Mouse (Mus musculus) hindbrain, embryonic 14.5 days (tissue): ENCODE results near the gene Abhd15. TPM values are rescaled to one million over a fixed set of nuclear protein-coding genes. Genes with fewer than 3 reads are reported as not detected.

Experiments used
- ATAC-seq: fragments of 200-750 bp; cut with Nextera tagmentation; 2 replicates; pipeline ENCODE4 v1.8.0; 2017; ENCODE audit warnings: moderate number of reproducible peaks, mild to moderate bottlenecking, moderate TSS enrichment, moderate library complexity; ENCODE audit not compliant: low FRiP score
- DNase-seq: peaks from one replicate; pipeline ENCODE4 v3.0.0-alpha.2; 2015; ENCODE audit warnings: low spot score
- H3K27ac ChIP-seq: fragments of 300-500 bp; sonication (generic); 2 replicates; pipeline ENCODE4 v1.5.1; 2014; ENCODE audit warnings: mild to moderate bottlenecking, moderate library complexity
- H3K27me3 ChIP-seq: fragments of 300-500 bp; sonication (generic); 2 replicates; pipeline ENCODE4 v1.6.1; 2014; ENCODE audit warnings: mild to moderate bottlenecking, low read length, mixed read lengths; ENCODE audit not compliant: control insufficient read depth, insufficient read depth
- H3K36me3 ChIP-seq: fragments of 300-500 bp; sonication (generic); replicated peaks from 2 replicates; pipeline ENCODE4 v1.6.1; 2014; ENCODE audit not compliant: control insufficient read depth, insufficient read depth
- H3K4me1 ChIP-seq: fragments of 300-500 bp; sonication (generic); replicated peaks from 2 replicates; pipeline ENCODE4 v1.6.1; 2014; ENCODE audit warnings: antibody characterized with exemption, low read length, mixed read lengths; ENCODE audit not compliant: control insufficient read depth, insufficient read depth
- H3K4me2 ChIP-seq: fragments of 300-500 bp; sonication (generic); replicated peaks from 2 replicates; pipeline ENCODE4 v1.6.1; 2014; ENCODE audit warnings: mild to moderate bottlenecking, moderate library complexity
- H3K4me3 ChIP-seq: fragments of 300-500 bp; sonication (generic); replicated peaks from 2 replicates; pipeline ENCODE4 v1.5.1; 2014; ENCODE audit warnings: mild to moderate bottlenecking, low read length
- H3K9ac ChIP-seq: fragments of 300-500 bp; sonication (generic); 2 replicates; pipeline ENCODE4 v1.6.1; 2014
- H3K9me3 ChIP-seq: fragments of 300-500 bp; sonication (generic); 2 replicates; pipeline ENCODE4 v1.6.1; 2016; ENCODE audit warnings: low read length; ENCODE audit not compliant: control insufficient read depth
- WGBS: fragments of 180-500 bp; shearing (Covaris S2); extraction: QIAGEN DNeasy Blood & Tissue Kit; methylation state at CpG from one replicate; pipeline ENCODE4 v1.1.7; 2014; 5-methylcytosine and 5-hydroxymethylcytosine counted together
- polyA plus RNA-seq: library from polyadenylated mRNA; unstranded; fragments of >200 nt; fragmentation: Nextera tagmentation; extraction: Ambion mirVana; gene quantifications from 2 replicates; pipeline ENCODE4 v1.2.1, GENCODE M21; 2014

Abhd15 gene
- polyA plus RNA-seq, 1 experiment from 2014 or later, result 2.7 TPM

GRCm38 (mm10) chr11:77505291-77505980 lies 9.5 kb upstream of the Abhd15 start:
- no peak overlapping the region for H3K27ac ChIP-seq
- no peak for ATAC-seq
- H3K4me2 ChIP-seq, result no peak overlapping the region
- no peak overlapping the region for H3K4me3 ChIP-seq
- H3K27me3 ChIP-seq, result no peaks in the 10 kb centered on the region
- no peak for DNase-seq
- no peaks in the 10 kb centered on the region for H3K9me3 ChIP-seq
- H3K9ac ChIP-seq, result no peak overlapping the region
- peaks cover 12% of the 10 kb centered on the region; the same call in 1 of the 2 replicates for H3K4me1 ChIP-seq
- H3K36me3 ChIP-seq, result peaks cover 68% of the 10 kb centered on the region
- 91% methylated on average over 22 of the region's 22 CpGs for WGBS

GRCm38 (mm10) chr11:77506273-77506672 lies 8.6 kb upstream of the Abhd15 start:
- Histone ChIP-seq H3K36me3 (peaks cover 60% of the 10 kb centered on the region), H3K9ac (no peak overlapping the region), H3K4me1 (0 out of 2 replicates have a peak, but pooled peaks cover 4% of the 10 kb centered on the region), H3K9me3 (no peaks in the 10 kb centered on the region), H3K27ac (no peak overlapping the region), H3K4me3 (no peak overlapping the region), H3K4me2 (no peak overlapping the region), H3K27me3 (no peaks in the 10 kb centered on the region)
- 87% methylated on average over 14 of the region's 14 CpGs for WGBS
- DNase-seq (no peak), ATAC-seq (no peak)

GRCm38 (mm10) chr11:77506941-77507340 lies 8.0 kb upstream of the Abhd15 start:
- ATAC-seq (no peak), DNase-seq (no peak)
- Histone ChIP-seq H3K27ac (no peak overlapping the region), H3K4me2 (no peak overlapping the region), H3K9ac (no peak overlapping the region), H3K36me3 (peaks cover 53% of the 10 kb centered on the region), H3K27me3 (no peaks in the 10 kb centered on the region), H3K4me3 (no peak overlapping the region), H3K9me3 (no peaks in the 10 kb centered on the region), H3K4me1 (0 out of 2 replicates have a peak, but pooled peaks cover 4% of the 10 kb centered on the region)
- WGBS, result 88% methylated on average over 6 of the region's 6 CpGs

GRCm38 (mm10) chr11:77507426-77507825 lies 7.5 kb upstream of the Abhd15 start:
- no peak for ATAC-seq
- no peak overlapping the region for H3K9ac ChIP-seq
- peaks cover 52% of the 10 kb centered on the region for H3K36me3 ChIP-seq
- H3K4me1 ChIP-seq, result peaks cover 8% of the 10 kb centered on the region
- 66% methylated on average over 4 of the region's 4 CpGs for WGBS
- no peak overlapping the region for H3K4me3 ChIP-seq
- no peaks in the 10 kb centered on the region for H3K27me3 ChIP-seq
- H3K4me2 ChIP-seq, result no peak overlapping the region
- H3K9me3 ChIP-seq, result no peaks in the 10 kb centered on the region
- no peak for DNase-seq
- no peak overlapping the region for H3K27ac ChIP-seq

- ATAC-seq (0 out of 2 replicates have a peak, but pooled peaks have one; percentile 35), DNase-seq (peak; percentile 83)
- 20% methylated on average over 49 of the region's 49 CpGs for WGBS
- H3K27ac ChIP-seq, result no peak overlapping the region
- H3K9me3 ChIP-seq, result no peaks in the 10 kb centered on the region
- peak overlapping the region; percentile 27 for H3K4me3 ChIP-seq
- H3K36me3 ChIP-seq, result peaks cover 43% of the 10 kb centered on the region
- H3K4me1 ChIP-seq, result peaks cover 10% of the 10 kb centered on the region
- H3K27me3 ChIP-seq, result no peaks in the 10 kb centered on the region
- H3K4me2 ChIP-seq, result peak overlapping the region; percentile 58
- H3K9ac ChIP-seq, result peak overlapping the region; percentile 51
These were observed 6.6 kb upstream of the Abhd15 start for GRCm38 (mm10) chr11:77508068-77509021.

- WGBS, result 82% methylated on average over 5 of the region's 5 CpGs
These were observed 3.6 kb upstream of the Abhd15 start for GRCm38 (mm10) chr11:77511336-77511735.

GRCm38 (mm10) chr11:77512891-77513810 lies 1.8 kb upstream of the Abhd15 start:
- ATAC-seq, result peak; percentile 72
- Histone ChIP-seq H3K4me3 (peak overlapping the region; percentile 62), H3K4me2 (peak overlapping the region; percentile 97), H3K4me1 (peaks cover 30% of the 10 kb centered on the region), H3K36me3 (no peaks in the 10 kb centered on the region), H3K27ac (no peak overlapping the region; the same call in 1 of the 2 replicates), H3K27me3 (peaks cover 24% of the 10 kb centered on the region), H3K9ac (peak overlapping the region; percentile 66), H3K9me3 (no peaks in the 10 kb centered on the region)
- peak; percentile 83 for DNase-seq
- WGBS, result under 1% methylated on average over 80 of the region's 84 CpGs

More at GRCm38 (mm10) chr11:77511336-77511735, 3.6 kb upstream of the Abhd15 start:
- peaks cover 24% of the 10 kb centered on the region for H3K27me3 ChIP-seq
- no peak overlapping the region for H3K9ac ChIP-seq
- no peaks in the 10 kb centered on the region for H3K9me3 ChIP-seq
- no peak overlapping the region for H3K4me2 ChIP-seq
- peaks cover 31% of the 10 kb centered on the region for H3K4me1 ChIP-seq
- no peak overlapping the region for H3K27ac ChIP-seq
- DNase-seq (no peak), ATAC-seq (no peak)
- peaks cover 13% of the 10 kb centered on the region for H3K36me3 ChIP-seq
- no peak overlapping the region for H3K4me3 ChIP-seq

GRCm38 (mm10) chr11:77513811-77514170 lies 1.1 kb upstream of the Abhd15 start:
- DNase-seq, result no peak
- H3K27ac ChIP-seq, result no peak overlapping the region; the same call in 1 of the 2 replicates
- H3K27me3 ChIP-seq, result peaks cover 24% of the 10 kb centered on the region
- peak overlapping the region; percentile 97 for H3K4me2 ChIP-seq
- H3K4me1 ChIP-seq, result peaks cover 27% of the 10 kb centered on the region
- no peaks in the 10 kb centered on the region for H3K9me3 ChIP-seq
- WGBS, result 9% methylated on average over 10 of the region's 10 CpGs
- no peaks in the 10 kb centered on the region for H3K36me3 ChIP-seq
- H3K9ac ChIP-seq, result 0 out of 2 replicates have a peak overlapping the region, but pooled peaks have one; percentile 25
- peak overlapping the region; percentile 62 for H3K4me3 ChIP-seq
- ATAC-seq, result no peak
